Mouse (Mus musculus) heart, embryonic 10.5 days (tissue): ENCODE measurements around the gene Ctdnep1. TPM values are rescaled to one million over a fixed set of nuclear protein-coding genes. Genes with fewer than 3 reads are reported as not detected.

ENCODE experiments used
- DNase-seq: peaks from one replicate; pipeline ENCODE4 v3.0.0-alpha.2; 2017; ENCODE audit warnings: low spot score
- H3K27ac ChIP-seq: fragments of 300-500 bp; sonication (generic); 2 replicates; pipeline ENCODE4 v1.5.1; 2016; ENCODE audit warnings: mild to moderate bottlenecking
- H3K27me3 ChIP-seq: fragments of 300-500 bp; sonication (generic); 2 replicates; pipeline ENCODE4 v1.6.1; 2016; ENCODE audit warnings: mild to moderate bottlenecking; ENCODE audit not compliant: poor library complexity, insufficient read depth, severe bottlenecking
- H3K36me3 ChIP-seq: fragments of 300-500 bp; sonication (generic); 2 replicates; pipeline ENCODE4 v1.6.1; 2016; ENCODE audit warnings: mild to moderate bottlenecking, moderate library complexity
- H3K4me1 ChIP-seq: fragments of 300-500 bp; sonication (generic); 2 replicates; pipeline ENCODE4 v1.6.1; 2016; ENCODE audit warnings: mild to moderate bottlenecking
- H3K4me3 ChIP-seq: fragments of 300-500 bp; sonication (generic); 2 replicates; pipeline ENCODE4 v1.5.1; 2016; ENCODE audit warnings: mild to moderate bottlenecking, moderate library complexity
- H3K9me3 ChIP-seq: fragments of 300-500 bp; sonication (generic); 2 replicates; pipeline ENCODE4 v1.6.1; 2016; ENCODE audit warnings: mild to moderate bottlenecking, moderate library complexity
- WGBS: fragments of 180-500 bp; shearing (Covaris S2); methylation state at CpG from one replicate; pipeline ENCODE4 v1.1.7; 2016; 5-methylcytosine and 5-hydroxymethylcytosine counted together
- polyA plus RNA-seq: library from polyadenylated mRNA; unstranded; fragments of >200 nt; fragmentation: Nextera tagmentation; extraction: Ambion mirVana; gene quantifications from 2 replicates; pipeline ENCODE4 v1.2.1, GENCODE M21; 2016

Gene Ctdnep1
- polyA plus RNA-seq, 1 experiment from 2014 or later = 23.8 TPM

DNA sequence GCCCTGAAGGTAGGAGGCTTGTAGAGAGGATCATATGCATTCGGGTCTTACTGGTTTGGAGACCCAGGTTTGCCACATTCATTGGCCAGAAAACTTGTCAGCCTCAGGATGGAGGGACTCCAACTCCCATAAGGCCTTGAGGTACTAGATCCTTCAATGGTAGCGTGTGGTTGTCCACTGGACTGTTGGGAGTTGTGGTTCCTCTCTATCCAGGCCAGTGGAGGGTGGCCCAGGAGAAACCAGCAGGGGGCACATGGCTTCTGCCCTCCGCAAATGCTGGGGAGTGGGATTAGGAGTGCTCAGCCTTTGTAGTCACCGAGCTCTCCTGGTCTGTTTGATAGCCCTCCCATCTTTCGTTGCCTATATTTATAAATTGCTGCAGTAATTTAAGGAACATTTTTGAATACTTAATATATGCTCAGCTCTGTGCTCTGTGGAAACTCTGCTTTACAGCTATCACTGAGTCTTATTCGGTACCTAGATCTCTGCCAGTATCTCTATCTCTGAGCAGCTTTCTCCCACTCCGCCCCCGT, 39.8 kb downstream of the Ctdnep1 start:
- Histone ChIP-seq H3K4me3 (peak overlapping the region; percentile 72), H3K27me3 (no peaks in the 10 kb centered on the region), H3K36me3 (no peaks in the 10 kb centered on the region), H3K9me3 (no peaks in the 10 kb centered on the region), H3K4me1 (peaks cover 72% of the 10 kb centered on the region), H3K27ac (peak overlapping the region; percentile 93)
- WGBS = under 1% methylated on average over 8 of the region's 8 CpGs
- DNase-seq = peak; percentile 94

DNA sequence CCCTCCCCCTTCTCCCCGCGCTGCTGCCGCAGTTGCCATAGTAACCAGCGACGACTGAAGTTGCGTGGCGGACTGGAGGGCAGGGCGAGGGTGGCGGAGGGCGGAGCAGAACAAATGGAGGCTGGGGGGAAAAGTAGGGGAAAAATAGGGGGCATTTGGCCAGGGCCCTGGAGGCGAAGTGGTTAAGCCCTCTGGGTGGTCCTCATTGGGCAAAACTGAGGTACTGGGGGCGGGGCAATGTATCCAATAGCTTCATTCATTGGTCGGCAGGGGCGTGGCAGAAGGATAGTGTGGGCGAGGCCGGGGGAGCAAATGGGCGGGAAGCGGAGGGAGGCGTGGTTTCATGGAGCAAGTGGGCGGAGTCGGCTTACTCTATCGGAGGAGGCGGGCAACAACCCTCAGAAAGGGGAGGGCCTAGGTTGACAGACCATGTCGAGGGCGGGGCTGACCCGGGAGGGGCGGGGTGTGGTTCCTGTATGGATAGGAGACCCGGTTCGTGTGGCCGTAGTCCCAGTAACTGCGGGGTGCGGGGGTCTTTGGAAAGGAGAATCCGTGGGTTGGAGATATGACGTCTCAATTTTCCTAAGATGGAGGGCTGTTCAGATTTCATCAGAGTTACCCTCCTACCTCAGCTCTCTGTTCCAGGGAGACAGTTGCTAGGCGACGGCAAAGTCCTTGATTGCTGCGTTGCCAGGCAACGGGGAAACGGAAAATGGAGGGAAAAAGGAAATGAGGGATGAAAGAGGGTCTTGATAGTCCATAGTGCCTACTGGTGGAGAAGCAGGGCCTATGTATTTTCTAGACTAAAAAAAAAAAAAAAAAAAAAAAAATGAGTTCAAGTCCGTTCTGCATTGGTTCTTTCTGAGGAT, 40.5 kb downstream of the Ctdnep1 start:
- peaks cover 79% of the 10 kb centered on the region for H3K4me1 ChIP-seq
- H3K27me3 ChIP-seq = 0 out of 2 replicates have a peak, but pooled peaks cover under 1% of the 10 kb centered on the region
- DNase-seq = peak; percentile 99
- peak overlapping the region; percentile 93 for H3K27ac ChIP-seq
- 3% methylated on average over 40 of the region's 40 CpGs for WGBS
- peak overlapping the region; percentile 72 for H3K4me3 ChIP-seq
- H3K9me3 ChIP-seq = no peaks in the 10 kb centered on the region
- H3K36me3 ChIP-seq = no peaks in the 10 kb centered on the region

DNA sequence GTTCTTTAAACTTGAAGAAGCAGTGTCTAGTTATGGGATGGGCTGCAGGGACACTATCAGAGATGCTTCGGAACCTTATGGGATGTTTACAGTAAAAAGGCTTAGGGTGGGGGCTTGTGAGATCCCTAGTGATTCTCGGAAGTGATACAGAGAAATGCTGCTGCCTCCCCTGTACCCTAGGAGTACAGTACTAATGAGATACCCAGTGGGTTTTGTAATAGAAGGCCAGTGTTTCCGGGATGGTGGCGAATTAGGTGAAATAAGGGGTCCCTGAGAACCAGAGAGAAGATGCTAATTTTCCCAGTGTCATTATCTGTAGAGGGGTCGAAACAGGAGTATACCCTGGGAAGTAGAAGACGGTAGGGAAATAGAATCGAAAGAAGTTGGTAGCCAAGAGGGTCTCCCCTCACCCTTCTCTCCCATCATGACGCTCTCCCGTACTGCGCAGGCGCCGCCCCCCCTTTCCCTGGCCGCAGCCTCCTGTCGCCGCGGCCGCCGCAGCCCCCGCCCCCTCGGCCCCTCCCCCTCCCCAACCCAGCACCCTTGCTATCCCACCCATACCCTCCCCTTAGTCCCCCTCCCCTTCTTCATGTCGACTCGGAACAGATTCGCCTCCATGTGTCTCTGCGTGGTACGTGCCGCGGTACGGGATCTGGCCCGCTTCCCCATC, 42.7 kb downstream of the Ctdnep1 start:
- Histone ChIP-seq H3K36me3 (no peaks in the 10 kb centered on the region), H3K27me3 (peaks cover 12% of the 10 kb centered on the region), H3K4me1 (peaks cover 85% of the 10 kb centered on the region), H3K4me3 (peak overlapping the region; percentile 58), H3K9me3 (no peaks in the 10 kb centered on the region), H3K27ac (peak overlapping the region; percentile 80)
- no peak for DNase-seq
- WGBS = 5% methylated on average over 24 of the region's 29 CpGs

DNA sequence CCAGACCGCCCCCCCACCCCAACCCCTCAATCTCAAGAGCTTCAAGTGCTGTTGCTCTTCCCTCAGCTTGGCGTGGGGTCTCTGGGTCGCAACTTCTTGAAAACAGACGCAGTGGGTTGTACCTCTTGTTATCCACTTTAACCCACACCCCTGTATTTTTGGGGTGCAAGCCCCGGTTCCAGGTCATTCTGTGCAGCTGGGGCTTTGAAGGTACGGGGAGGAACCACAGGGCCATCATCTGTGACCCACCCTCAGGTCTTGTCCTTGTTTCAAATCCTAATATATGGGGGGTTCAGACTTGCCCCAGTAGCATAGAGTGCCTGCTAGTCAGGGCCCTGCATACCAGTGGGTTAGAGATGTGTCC, 43.2 kb downstream of the Ctdnep1 start:
- Histone ChIP-seq H3K27ac (peak overlapping the region; percentile 80), H3K9me3 (no peaks in the 10 kb centered on the region), H3K4me3 (peak overlapping the region; percentile 58), H3K36me3 (no peaks in the 10 kb centered on the region), H3K27me3 (peaks cover 12% of the 10 kb centered on the region), H3K4me1 (peaks cover 85% of the 10 kb centered on the region)
- WGBS = 18% methylated on average over 6 of the region's 6 CpGs
- no peak for DNase-seq

DNA sequence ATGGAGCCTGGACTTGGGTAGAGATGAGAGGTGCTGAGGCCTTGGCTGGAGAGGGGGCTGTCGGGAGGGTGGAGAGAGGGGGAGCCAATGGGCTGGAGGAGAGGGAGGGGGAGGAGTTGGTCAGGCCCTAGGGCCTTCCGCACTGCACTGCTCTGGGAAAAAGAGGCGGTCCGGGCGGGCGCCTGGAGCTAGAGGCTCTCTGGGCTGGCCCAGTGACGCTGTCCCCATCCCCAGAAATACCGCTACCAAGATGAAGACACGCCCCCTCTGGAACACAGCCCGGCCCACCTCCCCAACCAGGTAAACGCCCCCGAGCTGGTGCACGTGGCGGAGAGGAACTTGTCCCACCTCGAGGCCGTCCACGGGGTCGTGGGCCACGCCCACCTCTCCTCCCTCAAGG, 45.7 kb downstream of the Ctdnep1 start:
- under 1% methylated on average over 19 of the region's 19 CpGs for WGBS
- peak overlapping the region; percentile 54 for H3K4me3 ChIP-seq
- no peaks in the 10 kb centered on the region for H3K9me3 ChIP-seq
- H3K27ac ChIP-seq = peak overlapping the region; percentile 73
- peak; percentile 86 for DNase-seq
- H3K27me3 ChIP-seq = peaks cover 12% of the 10 kb centered on the region
- H3K4me1 ChIP-seq = peaks cover 80% of the 10 kb centered on the region
- H3K36me3 ChIP-seq = peaks cover 14% of the 10 kb centered on the region

DNA sequence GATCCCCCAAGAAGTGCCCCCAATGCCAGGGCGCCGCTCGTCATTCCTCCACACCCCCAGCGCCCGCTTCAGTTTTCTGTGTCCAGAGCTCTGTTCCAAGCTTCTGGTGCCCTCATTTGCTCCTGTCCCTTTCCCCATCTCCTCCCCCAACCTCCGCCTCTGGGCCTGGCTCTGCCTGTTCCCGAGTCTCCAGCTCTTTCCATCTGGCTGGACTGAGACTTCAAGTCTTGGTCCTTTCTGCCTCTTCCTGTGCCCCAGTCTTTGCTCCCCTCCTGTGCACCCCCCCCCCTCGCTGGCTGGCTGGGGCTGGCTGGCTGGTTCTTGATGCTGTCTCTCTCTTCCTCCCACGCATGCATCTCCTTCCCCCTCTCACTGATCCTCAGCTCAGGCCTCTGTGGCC, 46.4 kb downstream of the Ctdnep1 start:
- no peaks in the 10 kb centered on the region for H3K9me3 ChIP-seq
- peaks cover 12% of the 10 kb centered on the region for H3K27me3 ChIP-seq
- WGBS = 36% methylated on average over 9 of the region's 9 CpGs
- peak overlapping the region; percentile 54 for H3K4me3 ChIP-seq
- DNase-seq = no peak
- H3K27ac ChIP-seq = peak overlapping the region; percentile 73; the same call in 1 of the 2 replicates
- peaks cover 77% of the 10 kb centered on the region for H3K4me1 ChIP-seq
- peaks cover 21% of the 10 kb centered on the region for H3K36me3 ChIP-seq

DNA sequence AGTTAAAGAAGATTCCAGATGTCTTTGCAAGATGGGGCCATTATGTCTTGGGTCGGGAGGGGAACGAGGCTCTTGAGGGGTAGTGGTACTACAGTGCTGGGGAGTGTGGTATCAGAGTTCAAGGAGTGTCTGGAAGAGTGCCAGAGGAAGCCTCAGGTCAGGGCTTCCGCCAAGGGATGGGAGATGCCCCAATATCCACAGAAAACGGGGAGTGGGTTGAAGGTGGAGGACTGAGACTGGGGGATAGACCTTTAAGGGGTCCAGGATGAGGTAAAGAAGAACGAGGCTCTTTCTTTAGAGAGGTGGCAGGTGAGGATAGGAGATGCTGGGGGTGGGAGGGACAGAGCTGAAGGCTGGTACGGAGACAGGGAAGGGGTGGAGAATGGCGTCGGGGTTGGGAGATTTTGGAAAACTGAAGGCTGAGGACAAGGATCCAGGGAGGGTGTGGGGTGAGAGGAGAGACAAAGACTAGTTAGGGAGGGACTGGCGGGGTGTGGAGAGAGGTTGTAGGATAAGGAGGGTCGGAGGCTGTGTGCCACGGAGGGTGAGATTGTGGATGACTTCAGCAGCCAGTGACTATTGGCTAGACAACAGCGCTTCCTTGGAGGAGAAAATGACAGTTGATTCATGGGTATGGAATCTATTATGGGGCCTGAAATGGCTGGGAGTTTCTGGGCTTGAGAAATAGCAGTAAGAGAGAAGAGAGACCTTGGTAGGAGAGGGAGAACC, 47.6 kb downstream of the Ctdnep1 start:
- WGBS = 24% methylated on average over 12 of the region's 12 CpGs
- Histone ChIP-seq H3K27ac (peak overlapping the region; percentile 62; the same call in 1 of the 2 replicates), H3K4me1 (peaks cover 69% of the 10 kb centered on the region), H3K4me3 (peak overlapping the region; percentile 54), H3K36me3 (peaks cover 27% of the 10 kb centered on the region), H3K27me3 (peaks cover 12% of the 10 kb centered on the region), H3K9me3 (no peaks in the 10 kb centered on the region)
- DNase-seq = no peak

DNA sequence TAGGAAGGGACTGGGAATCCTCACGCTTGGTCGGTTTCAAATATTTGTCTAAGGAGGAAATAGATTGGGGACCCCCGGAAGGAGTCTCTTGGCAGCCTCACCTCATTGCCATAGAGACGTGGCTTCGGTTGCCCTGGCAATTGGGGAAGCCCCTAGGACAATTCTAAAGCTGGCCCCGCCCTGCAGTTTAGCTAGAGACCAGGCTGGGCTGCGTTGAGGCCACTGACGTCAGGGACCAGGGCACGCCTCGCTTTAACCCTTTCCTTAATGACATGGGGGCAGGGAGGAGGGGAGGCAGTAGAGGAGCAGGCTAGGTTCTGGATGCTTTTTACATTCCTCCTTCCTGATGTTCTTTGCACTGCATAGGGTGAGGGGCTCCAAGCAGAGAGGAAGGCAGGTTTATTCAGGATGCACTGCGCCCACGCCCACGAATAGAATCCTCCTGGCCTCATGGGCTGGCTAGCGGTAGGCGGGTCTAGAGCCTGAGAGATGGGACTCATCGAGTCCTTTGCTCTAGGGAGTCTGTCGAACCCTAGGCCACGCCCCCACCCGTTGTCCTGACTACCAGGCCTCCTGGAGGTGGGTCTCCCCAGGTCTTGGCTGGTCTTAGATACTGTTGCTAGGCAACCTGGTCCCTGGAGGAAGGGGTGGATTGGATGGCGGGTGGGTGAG, 48.3 kb downstream of the Ctdnep1 start:
- under 1% methylated on average over 20 of the region's 20 CpGs for WGBS

DNA sequence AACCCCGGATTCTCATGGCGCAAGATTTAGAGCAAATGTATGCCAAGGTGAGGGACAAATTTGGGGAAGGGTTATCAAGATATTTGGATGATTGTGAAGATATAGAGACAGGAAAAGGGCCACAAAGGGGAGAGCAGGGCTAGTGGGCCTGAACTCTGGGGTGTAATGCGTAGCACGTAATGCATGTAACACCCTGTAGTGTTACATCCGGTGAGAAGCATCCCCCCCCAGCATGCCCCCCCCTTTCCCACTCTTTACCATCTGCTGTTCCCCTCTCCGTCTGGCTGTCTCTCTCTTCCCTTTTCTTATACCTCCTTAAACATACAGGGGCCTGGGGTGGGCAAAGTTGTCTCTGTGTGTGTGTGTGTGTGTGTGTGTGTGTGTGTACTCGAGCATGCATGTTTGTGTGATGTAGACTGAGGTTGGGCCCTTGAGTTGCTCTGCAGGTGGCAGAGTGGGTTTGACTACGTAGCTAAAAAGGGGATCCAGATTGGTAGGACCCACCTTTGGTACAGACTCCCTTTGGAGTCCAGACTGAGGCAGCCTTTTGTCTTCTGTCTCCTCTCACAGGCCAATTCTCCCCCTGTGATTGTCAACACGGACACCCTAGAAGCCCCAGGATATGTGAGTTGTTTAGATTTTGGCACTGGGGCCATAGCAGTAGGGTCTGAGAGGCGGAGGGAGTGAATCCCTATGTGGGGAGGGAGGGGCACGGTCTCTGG, 49.0 kb downstream of the Ctdnep1 start:
- DNase-seq = no peak
- Histone ChIP-seq H3K36me3 (peaks cover 31% of the 10 kb centered on the region), H3K27ac (0 out of 2 replicates have a peak overlapping the region, but pooled peaks have one; percentile 0), H3K4me3 (peak overlapping the region; percentile 54), H3K9me3 (no peaks in the 10 kb centered on the region), H3K4me1 (peaks cover 56% of the 10 kb centered on the region), H3K27me3 (peaks cover 12% of the 10 kb centered on the region)
- 54% methylated on average over 11 of the region's 11 CpGs for WGBS

More for the DNA sequence above, 48.3 kb downstream of the Ctdnep1 start:
- peak overlapping the region; percentile 54 for H3K4me3 ChIP-seq
- peak; percentile 94 for DNase-seq
- peaks cover 62% of the 10 kb centered on the region for H3K4me1 ChIP-seq
- H3K36me3 ChIP-seq = peaks cover 27% of the 10 kb centered on the region
- H3K9me3 ChIP-seq = no peaks in the 10 kb centered on the region
- H3K27me3 ChIP-seq = peaks cover 12% of the 10 kb centered on the region
- H3K27ac ChIP-seq = peak overlapping the region; percentile 62; the same call in 1 of the 2 replicates

DNA sequence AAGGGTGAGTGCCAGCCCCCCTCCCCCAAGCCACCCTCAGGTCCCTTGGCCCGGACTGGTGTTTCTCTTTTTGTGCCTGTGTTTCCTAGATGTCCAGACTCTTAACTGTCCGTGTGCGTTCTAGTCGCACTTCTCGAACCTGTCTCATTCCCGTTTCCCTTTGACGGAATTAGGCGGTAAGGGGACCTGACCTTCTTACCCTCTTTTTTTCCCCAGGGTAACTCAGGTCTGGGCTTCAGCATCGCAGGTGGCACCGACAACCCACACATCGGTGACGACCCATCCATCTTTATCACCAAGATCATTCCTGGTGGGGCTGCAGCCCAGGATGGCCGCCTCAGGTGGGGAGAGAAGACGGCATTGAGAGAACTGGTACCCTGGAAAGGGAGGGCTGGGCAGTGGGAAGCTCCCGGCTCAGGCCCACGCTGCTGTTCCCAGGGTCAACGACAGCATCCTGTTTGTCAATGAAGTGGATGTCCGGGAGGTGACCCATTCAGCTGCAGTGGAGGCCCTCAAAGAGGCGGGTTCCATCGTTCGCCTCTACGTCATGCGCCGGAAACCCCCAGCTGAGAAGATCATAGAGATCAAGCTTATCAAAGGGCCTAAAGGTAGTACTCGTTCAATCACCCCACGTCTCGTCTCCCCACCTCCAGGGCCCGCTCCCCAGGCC, 49.8 kb downstream of the Ctdnep1 start:
- peaks cover 52% of the 10 kb centered on the region for H3K4me1 ChIP-seq
- H3K9me3 ChIP-seq = no peaks in the 10 kb centered on the region
- no peak for DNase-seq
- H3K36me3 ChIP-seq = peaks cover 31% of the 10 kb centered on the region
- no peak overlapping the region for H3K4me3 ChIP-seq
- 92% methylated on average over 28 of the region's 28 CpGs for WGBS
- no peak overlapping the region for H3K27ac ChIP-seq
- peaks cover 12% of the 10 kb centered on the region for H3K27me3 ChIP-seq

DNA sequence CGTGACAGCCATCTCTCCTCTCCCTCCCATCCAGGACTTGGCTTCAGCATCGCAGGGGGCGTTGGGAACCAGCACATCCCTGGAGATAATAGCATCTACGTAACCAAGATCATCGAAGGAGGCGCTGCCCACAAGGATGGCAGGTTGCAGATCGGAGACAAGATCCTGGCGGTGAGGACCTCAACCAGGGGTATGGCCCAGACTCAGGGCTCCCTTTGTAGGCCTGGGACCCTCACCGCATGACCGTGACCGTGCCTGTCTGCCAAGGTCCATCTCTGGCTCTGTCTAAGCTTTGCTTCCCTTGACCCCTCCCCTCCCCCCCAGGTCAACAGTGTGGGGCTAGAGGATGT, 50.3 kb downstream of the Ctdnep1 start:
- Histone ChIP-seq H3K4me3 (no peak overlapping the region), H3K36me3 (peaks cover 31% of the 10 kb centered on the region), H3K9me3 (no peaks in the 10 kb centered on the region), H3K4me1 (peaks cover 47% of the 10 kb centered on the region), H3K27me3 (peaks cover 12% of the 10 kb centered on the region), H3K27ac (no peak overlapping the region)
- no peak for DNase-seq
- 93% methylated on average over 11 of the region's 11 CpGs for WGBS
